Mouse (Mus musculus): Measurements from ENCODE around the gene Txn1. TPM values are rescaled to one million over a fixed set of nuclear protein-coding genes. Genes with fewer than 3 reads are reported as not detected.

The Txn1 gene
- polyA plus RNA-seq (2015; fragmentation: Illumina TruSeq; extraction: RNeasy Lipid Tissue Mini Kit (QIAGEN cat#74804); ENCODE audit: low read depth, low replicate concordance), result 150 TPM

DNA sequence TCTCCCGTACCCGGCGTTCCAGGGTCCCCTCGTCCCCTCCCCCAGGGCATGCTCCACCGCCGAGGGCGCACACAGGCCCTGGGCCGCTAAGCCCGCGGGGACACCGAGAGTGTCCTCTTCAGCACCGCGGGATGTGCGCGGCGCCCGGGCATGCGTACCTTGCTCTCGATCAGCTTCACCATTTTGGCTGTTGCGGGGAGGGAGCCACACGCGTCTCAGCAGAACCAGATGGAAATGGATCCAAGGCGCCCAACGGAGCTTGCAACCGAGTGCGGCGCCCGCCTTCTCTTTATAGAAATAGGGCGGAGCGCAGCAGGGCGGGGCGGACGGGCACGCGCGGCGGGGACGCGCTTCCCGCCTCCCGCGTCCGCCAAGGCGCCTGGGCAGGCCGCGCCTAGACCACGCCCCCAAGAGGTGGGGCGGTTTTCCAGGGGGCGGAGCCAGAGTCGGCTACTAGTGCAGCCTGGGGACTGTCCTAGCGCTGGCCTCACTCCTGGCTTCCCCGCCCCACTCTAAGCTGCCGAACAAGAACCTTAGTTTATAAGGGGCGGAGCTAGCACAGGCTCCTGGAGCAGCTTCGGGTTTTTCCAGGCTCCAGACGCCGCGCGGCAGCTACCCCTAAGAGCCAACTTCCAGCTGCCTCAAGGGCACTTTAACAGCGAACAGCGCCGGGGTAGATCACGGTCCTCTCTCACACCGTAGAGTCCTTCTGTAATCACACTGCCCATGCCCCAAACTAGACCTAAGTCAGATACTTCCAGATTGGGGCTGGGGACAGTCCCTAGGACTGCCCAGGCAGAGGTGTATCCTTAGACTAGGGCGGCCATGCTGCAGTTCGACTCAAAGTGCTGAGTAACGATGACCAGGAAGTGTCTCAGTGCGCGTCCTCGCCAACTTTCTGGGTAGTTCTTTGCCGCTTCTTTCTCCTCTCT lies at the start of gene Txn1:
Gene Txn1 (minus strand): TSS at position 383 of the 932 bp plus-strand sequence.

DNA sequence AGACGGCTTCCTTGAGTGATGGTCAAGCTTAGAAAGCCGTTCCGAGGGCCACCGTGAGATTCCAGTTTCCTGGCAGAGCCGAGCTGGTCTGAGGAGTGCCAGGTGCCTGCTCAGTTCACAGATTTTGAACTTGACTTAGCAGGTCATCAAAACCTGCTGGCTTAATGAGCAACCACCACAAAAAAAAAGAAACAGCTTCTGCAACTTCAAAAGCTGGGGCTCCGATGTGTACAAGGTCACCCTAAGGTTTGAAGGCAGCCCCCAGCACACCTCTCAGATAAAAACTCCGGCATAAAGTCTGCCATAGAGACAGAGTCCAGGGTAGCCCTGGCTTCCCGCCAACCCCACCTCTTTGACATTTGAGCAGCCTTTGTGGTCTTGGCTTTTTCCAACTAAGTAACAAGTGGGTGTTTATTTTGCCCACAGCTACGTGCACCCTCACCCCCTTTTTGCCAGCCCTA lies 40.0 kb downstream of the Txn1 start, which contains the start of gene D630039A03Rik:
Gene D630039A03Rik (minus strand): TSS at position 97 of the 461 bp plus-strand sequence.

Other genes with a start within 250 kb of the Txn1 start
- 31.5 TPM for gene Akap2, start 238.8 kb downstream of the Txn1 start, polyA plus RNA-seq (2015; fragmentation: Illumina TruSeq; extraction: RNeasy Lipid Tissue Mini Kit (QIAGEN cat#74804); ENCODE audit: low read depth, low replicate concordance)
- gene D630039A03Rik, start 40.1 kb downstream of the Txn1 start, polyA plus RNA-seq (2015; fragmentation: Illumina TruSeq; extraction: RNeasy Lipid Tissue Mini Kit (QIAGEN cat#74804); ENCODE audit: low read depth, low replicate concordance), result 0.36 TPM
- gene Txndc8, start 52.7 kb upstream of the Txn1 start, polyA plus RNA-seq (2015; fragmentation: Illumina TruSeq; extraction: RNeasy Lipid Tissue Mini Kit (QIAGEN cat#74804); ENCODE audit: low read depth, low replicate concordance), result not detected